Mouse (Mus musculus): ENCODE results near the gene Mau2. TPM values are rescaled to one million over a fixed set of nuclear protein-coding genes. Genes with fewer than 3 reads are reported as not detected.

The Mau2 gene
- polyA plus RNA-seq, 1 experiment from 2014 or later = 67.4 TPM

DNA sequence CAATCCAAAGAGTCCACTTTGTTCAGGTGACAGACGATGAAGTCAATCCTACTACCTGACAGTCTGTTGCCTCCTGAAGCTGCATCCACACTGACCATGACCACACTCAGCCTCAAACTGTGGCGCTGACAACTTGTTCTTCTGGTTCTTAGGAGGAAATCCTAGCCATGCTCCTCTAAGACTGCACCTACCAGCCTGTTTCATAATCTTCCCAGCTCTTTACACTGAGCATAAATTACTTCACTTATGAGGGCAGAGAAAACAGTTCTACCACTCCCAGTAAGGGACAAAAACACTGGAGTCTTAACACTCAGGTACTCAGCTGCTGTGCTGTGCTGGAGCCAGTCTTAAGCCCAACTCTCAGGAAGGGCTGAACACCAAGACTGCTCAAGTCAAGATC is 71.7 kb downstream of the Mau2 start:
- Histone ChIP-seq H3K4me3 (ENCODE audit: low read depth, low read length) (no peak overlapping the region), H3K4me2 (ENCODE audit: low read length) (no peak overlapping the region), H3K27ac (ENCODE audit: low read depth, low read length) (no peak overlapping the region), H3K27me3 (replicated peaks; ENCODE audit: control insufficient read depth, insufficient read depth, low read length) (no peaks in the 10 kb centered on the region), H3K36me3 (ENCODE audit: control insufficient read depth, insufficient read depth, low read length) (0 out of 2 replicates have a peak, but pooled peaks cover 2% of the 10 kb centered on the region), H3K9me3 (replicated peaks; ENCODE audit: control insufficient read depth, low read length) (no peaks in the 10 kb centered on the region), H3K9ac (ENCODE audit: low read length) (no peak overlapping the region), H3K4me1 (ENCODE audit: control insufficient read depth, insufficient read depth, low read length) (peaks cover 14% of the 10 kb centered on the region)
- DNase-seq (ENCODE audit: low spot score) (no peak), ATAC-seq (no peak)
- 86% methylated on average over 2 of the region's 2 CpGs for WGBS

DNA sequence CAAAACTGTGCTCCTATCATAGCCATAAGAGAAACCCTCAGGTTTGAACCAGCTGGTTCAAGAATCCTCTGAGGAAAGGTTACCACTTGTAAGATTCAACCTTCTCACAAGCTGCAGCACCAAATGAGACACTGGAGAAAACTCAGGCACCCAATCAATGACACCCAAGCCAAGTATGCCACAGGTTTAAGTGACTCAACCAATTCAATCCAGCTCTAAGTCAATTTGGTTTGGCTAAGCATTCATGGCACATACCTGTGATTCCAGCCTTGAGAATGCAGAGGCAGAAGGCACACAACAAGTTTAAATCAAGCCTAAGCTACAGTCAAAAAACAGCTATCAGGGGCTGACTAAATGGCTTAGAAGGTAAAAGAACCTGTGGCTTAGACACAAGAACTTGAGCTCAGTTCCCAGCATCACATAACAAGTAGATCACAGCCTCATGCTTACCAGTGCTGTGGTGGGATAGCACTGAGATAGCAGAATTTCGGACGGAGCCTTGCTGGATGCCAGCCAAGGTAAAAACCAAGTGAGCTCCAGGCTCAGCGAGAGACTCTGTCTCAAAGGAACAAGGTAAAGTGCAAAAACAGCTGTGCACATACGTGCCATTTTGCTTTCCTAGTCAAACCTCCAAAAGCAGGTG is 75.1 kb downstream of the Mau2 start:
- Histone ChIP-seq H3K9ac (ENCODE audit: low read length) (no peak overlapping the region), H3K4me3 (ENCODE audit: low read depth, low read length) (no peak overlapping the region), H3K4me1 (ENCODE audit: control insufficient read depth, insufficient read depth, low read length) (peaks cover 4% of the 10 kb centered on the region), H3K27ac (ENCODE audit: low read depth, low read length) (no peak overlapping the region), H3K4me2 (ENCODE audit: low read length) (no peak overlapping the region), H3K36me3 (ENCODE audit: control insufficient read depth, insufficient read depth, low read length) (0 out of 2 replicates have a peak, but pooled peaks cover 5% of the 10 kb centered on the region), H3K9me3 (replicated peaks; ENCODE audit: control insufficient read depth, low read length) (no peaks in the 10 kb centered on the region), H3K27me3 (replicated peaks; ENCODE audit: control insufficient read depth, insufficient read depth, low read length) (no peaks in the 10 kb centered on the region)
- DNase-seq (ENCODE audit: low spot score) = no peak
- ATAC-seq = no peak
- WGBS = 78% methylated on average over 4 of the region's 4 CpGs

Other genes with a start within 250 kb of the Mau2 start
- gene Gmip, start 234.1 kb downstream of the Mau2 start, polyA plus RNA-seq (2014; fragmentation: Nextera tagmentation; extraction: Ambion mirVana) = 16.0 and 26.1 TPM in 2 replicates
- gene Lpar2, start 220.3 kb downstream of the Mau2 start, polyA plus RNA-seq (2014; fragmentation: Nextera tagmentation; extraction: Ambion mirVana) = 1.3 and 1.4 TPM in 2 replicates
- 46.8 and 47.7 TPM in 2 replicates for gene Pbx4, start 210.2 kb downstream of the Mau2 start, polyA plus RNA-seq (2014; fragmentation: Nextera tagmentation; extraction: Ambion mirVana)
- gene Cilp2, start 155.0 kb downstream of the Mau2 start, polyA plus RNA-seq (2014; fragmentation: Nextera tagmentation; extraction: Ambion mirVana) = 2.0 and 2.6 TPM in 2 replicates
- gene Tssk6, start 140.6 kb downstream of the Mau2 start, polyA plus RNA-seq (2014; fragmentation: Nextera tagmentation; extraction: Ambion mirVana) = 2.5 and 3.1 TPM in 2 replicates
- 180 and 216 TPM in 2 replicates for gene Ndufa13, start 140.2 kb downstream of the Mau2 start, polyA plus RNA-seq (2014; fragmentation: Nextera tagmentation; extraction: Ambion mirVana)
- 9.9 and 10.0 TPM in 2 replicates for gene Yjefn3, start 140.0 kb downstream of the Mau2 start, polyA plus RNA-seq (2014; fragmentation: Nextera tagmentation; extraction: Ambion mirVana)
- 28.8 and 30.5 TPM in 2 replicates for gene Gatad2a, start 46.4 kb downstream of the Mau2 start, polyA plus RNA-seq (2014; fragmentation: Nextera tagmentation; extraction: Ambion mirVana)
- 43.5 and 45.5 TPM in 2 replicates for gene Sugp1, start 79 bp upstream of the Mau2 start, polyA plus RNA-seq (2014; fragmentation: Nextera tagmentation; extraction: Ambion mirVana)
- 0.11 and 0.73 TPM in 2 replicates for gene Tm6sf2, start 30.2 kb upstream of the Mau2 start, polyA plus RNA-seq (2014; fragmentation: Nextera tagmentation; extraction: Ambion mirVana)
- gene Hapln4, start 40.7 kb upstream of the Mau2 start, polyA plus RNA-seq (2014; fragmentation: Nextera tagmentation; extraction: Ambion mirVana) = 0.19 and 0.28 TPM in 2 replicates
- 75.4 and 94.1 TPM in 2 replicates for gene Ncan, start 78.1 kb upstream of the Mau2 start, polyA plus RNA-seq (2014; fragmentation: Nextera tagmentation; extraction: Ambion mirVana)
- 41.4 and 46.0 TPM in 2 replicates for gene Nr2c2ap, start 88.6 kb upstream of the Mau2 start, polyA plus RNA-seq (2014; fragmentation: Nextera tagmentation; extraction: Ambion mirVana)
- gene Rfxank, start 96.4 kb upstream of the Mau2 start, polyA plus RNA-seq (2014; fragmentation: Nextera tagmentation; extraction: Ambion mirVana) = 8.7 and 9.2 TPM in 2 replicates
- 66.2 and 76.7 TPM in 2 replicates for gene Borcs8, start 96.8 kb upstream of the Mau2 start, polyA plus RNA-seq (2014; fragmentation: Nextera tagmentation; extraction: Ambion mirVana)
- gene Mef2b, start 97.0 kb upstream of the Mau2 start, polyA plus RNA-seq (2014; fragmentation: Nextera tagmentation; extraction: Ambion mirVana) = 0.30 and 0.77 TPM in 2 replicates
- gene Tmem161a, start 129.6 kb upstream of the Mau2 start, polyA plus RNA-seq (2014; fragmentation: Nextera tagmentation; extraction: Ambion mirVana) = 36.7 and 40.8 TPM in 2 replicates
- gene Slc25a42, start 169.6 kb upstream of the Mau2 start, polyA plus RNA-seq (2014; fragmentation: Nextera tagmentation; extraction: Ambion mirVana) = 2.3 and 3.3 TPM in 2 replicates
- gene Sugp2, start 191.5 kb upstream of the Mau2 start, polyA plus RNA-seq (2014; fragmentation: Nextera tagmentation; extraction: Ambion mirVana) = 55.6 and 71.5 TPM in 2 replicates
- 79.2 and 96.7 TPM in 2 replicates for gene Armc6, start 191.7 kb upstream of the Mau2 start, polyA plus RNA-seq (2014; fragmentation: Nextera tagmentation; extraction: Ambion mirVana)
- 31.5 and 42.8 TPM in 2 replicates for gene Homer3, start 240.1 kb upstream of the Mau2 start, polyA plus RNA-seq (2014; fragmentation: Nextera tagmentation; extraction: Ambion mirVana)

All from forebrain, embryonic 14.5 days (tissue).